Mouse (Mus musculus) T-helper 17 cell (primary cell): ENCODE data around the gene Col2a1.

Source experiments
- in situ Hi-C, 2 experiments: fragments of 300-600 bp; cut with MboI, MseI; formaldehyde crosslinking; loops; 1 replicate in 1 of 2; 2 replicates in 1 of 2; pipeline ENCODE4 v1.15.1; 2025; ENCODE audit warnings: high pct_unique_total_duplicates in 2 of 2

Gene Col2a1

DNA sequence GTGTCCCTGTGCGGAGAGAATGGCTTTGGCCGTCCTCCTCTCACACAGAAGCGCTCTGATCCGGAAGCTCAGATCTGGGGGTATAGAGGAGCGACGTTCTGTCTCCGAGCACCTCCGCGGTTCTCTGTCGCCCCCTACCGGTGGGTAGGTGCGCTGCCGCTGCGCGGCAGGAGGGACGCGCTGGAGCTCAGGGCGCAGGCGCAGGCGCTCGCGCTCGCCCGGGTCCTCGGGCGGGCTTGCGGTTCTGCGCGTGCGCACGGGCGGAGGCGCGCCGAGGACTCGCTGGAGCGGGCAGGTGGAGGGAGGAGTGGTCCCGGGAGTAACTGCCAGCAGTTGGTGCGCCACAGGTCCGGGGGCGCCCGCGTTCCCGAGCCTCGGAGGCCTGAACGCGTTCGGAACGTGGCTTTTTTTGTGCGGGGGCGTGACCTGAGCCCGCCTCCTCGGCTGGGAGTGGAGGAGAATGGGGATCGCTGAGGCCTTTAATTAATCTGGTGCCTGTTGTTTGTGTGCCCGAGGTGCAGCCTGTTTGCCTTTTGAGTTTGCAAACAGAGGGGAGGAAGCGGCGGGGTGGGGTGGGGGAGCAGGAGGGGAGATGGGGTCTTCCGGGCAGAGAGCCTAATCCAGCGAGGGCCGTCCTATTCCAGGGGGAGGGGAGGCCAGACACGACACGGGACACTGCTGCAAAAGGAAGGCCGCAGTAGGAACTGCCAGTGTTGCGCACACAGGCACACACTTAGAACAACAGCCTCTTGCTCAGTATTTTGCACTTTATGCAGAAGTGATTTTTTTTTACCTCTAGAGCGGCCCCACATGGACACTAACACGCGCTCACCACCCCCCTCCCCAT is 40.3 kb downstream of the Col2a1 start, which contains the start of gene Tmem106c:
Gene Tmem106c, plus strand, starts transcription at position 212 of the 847 bp plus-strand sequence.
- in situ Hi-C loops, result loop anchor here in 1 of 2 experiments (10.0 kb wide), 1 partner anchor 109 kb away; no protein-coding TSS in a partner anchor

DNA sequence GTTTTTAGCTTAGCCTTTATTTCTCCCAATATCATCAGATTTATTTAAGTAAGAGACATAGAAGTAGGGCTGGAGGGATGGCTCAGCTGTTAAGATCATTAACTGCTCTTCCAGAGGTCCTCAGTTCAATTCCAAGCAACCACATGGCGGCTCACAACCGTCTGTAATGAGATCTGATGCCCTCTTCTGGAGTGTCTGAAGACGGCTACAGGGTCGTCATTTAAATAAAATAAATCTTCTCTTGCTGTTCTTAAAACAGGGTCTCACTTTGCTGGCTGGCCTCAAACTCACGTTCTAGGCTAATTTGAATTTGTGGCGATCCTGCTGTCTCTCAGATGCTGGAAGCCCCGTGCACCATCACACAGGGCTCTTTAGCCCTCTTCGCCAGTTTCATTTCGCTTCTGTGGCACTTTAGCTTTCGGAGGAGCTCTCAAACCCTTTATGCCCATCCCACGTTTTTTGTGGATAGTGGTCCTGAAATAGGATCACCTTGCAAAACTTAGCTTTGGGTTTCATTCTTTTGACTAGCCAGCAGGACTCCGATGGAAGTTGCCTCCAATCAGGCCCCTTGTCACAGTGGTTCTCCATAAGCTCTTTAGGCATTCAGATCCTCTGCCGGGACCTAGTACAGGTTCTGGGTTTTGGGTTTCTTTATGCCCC is 41.0 kb downstream of the Col2a1 start:
- in situ Hi-C loops, result loop anchor here in 1 of 2 experiments (10.0 kb wide), 1 partner anchor 109 kb away; no protein-coding TSS in a partner anchor

DNA sequence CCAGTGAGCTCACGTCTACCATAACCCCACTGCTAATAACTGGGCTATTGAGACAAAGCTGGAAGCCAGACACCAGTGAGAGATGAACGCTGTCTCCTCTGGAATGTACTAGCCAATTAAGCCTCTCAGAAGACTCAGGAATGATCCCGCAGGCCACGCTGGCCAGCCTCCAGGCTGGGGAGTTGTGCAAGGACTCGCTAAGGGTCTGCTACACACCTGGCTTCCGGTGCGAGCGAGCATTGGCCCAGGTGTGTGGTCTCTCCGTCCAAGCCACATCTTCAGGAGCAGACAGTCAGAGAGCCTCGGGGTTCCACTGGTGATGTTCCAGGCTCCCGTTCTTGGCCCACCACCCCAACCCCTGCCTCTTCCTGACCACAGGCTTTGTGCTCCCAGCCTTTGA is 48.1 kb downstream of the Col2a1 start:
- in situ Hi-C loops, result no loop called here

DNA sequence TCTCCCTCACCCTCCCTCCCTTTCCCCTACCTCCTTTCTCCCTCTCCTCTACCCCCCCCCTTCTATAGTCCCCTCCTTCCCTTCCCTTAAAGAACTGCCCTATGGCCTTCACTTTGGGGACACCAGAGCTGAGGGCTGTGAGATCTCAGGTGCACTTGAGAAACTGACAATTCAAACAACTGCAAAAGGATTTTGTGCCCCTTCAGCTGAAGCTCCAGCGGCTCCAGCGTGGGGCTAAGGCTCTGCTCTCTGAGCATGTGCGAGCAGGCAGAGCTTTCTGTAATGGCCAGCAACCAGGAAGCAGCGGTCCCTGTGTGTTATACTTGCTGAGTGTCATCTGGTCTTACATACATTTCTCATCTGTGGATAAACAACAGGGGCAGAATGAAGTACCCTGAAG is 48.8 kb downstream of the Col2a1 start:
- in situ Hi-C loops, result no loop called here

DNA sequence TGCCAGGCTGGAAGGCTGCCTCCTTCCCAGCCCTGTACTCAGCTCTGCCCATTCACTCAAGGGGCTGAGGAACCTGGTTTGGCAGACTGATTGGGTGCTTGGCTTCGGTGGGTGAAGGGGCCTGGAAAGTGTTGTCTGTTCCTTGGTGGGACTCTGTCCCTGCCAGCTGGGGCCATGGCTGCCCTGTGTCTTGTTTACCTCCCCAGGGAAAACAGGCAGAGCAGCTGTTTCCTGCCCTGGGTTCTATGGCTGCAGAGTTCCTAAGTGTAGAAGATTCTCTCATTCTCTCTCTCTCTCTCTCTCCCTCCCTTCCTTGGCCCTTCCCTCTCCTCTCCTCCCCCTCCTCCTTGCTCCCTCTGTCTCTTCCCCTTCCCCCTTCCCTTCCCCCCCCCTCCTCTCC is 49.2 kb downstream of the Col2a1 start:
- in situ Hi-C loops, result no loop called here

DNA sequence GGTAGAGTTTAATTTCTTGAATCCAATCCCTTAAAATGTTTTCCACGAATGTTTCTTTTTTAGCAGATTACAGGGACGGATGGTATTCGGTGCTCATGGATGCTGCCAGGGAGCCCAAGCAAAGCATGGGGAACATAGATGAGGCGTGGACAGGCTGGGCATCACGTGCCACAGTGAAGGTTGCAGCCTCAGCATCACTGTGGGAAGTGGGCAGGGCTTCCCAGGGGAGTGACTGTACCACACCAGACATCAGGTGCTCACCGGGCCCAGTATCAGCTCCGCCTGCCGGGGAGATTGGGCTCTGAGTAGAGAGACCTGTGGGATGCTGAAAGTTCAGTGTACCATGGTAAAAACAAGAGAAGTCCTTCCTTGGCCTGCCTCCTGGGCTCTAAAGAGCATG is 49.8 kb downstream of the Col2a1 start:
- in situ Hi-C loops, result no loop called here

DNA sequence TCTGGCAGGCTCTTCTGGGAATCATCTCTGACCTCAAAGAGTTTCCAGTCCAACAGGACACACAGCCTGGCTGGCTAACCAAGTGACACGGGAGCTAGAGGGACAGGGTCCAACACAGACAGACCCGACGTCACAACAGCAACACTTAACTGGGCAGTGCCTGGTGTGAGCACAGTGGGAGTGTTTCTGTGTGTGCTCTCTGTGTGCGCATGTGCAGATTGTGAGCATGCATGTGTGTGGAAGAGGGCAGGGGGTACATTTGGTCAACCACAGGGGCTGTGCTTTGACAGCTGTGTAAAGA is 51.7 kb downstream of the Col2a1 start:
- in situ Hi-C loops, result no loop called here

DNA sequence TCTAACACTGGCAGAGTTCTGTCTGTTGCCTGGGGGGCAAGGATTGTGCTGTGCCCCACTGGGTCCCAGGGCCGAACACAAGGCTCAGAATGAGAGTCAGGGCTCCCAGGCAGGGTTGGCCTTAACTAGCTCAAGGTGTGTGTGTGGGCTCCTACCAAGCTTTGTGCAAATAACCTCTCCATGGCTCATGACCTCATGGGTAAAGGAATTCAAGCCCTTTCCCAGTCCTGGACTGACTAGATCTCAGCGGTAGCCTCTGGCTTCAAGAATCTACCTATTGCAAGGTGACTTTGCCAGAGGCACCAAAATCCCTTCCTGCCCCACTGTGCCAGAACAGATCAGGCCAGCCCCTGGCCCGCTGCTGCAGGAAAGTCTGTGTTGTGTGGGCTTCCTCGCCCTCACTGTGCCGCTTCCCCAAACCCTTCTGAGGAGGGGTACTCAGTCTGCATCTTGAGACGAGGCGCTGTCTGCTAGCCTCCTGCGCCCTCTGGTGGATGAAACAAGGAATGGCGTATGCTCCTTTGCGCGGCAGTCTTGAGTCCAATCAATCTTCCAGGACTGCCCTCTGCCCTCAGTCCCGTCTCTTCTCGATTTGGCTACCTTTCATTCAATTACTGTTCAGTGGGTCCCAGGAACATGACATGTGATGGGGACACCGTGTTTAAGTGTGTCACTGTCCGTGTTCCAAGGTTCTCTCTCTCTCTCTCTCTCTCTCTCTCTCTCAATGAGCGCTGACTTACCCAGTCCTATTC is 52.2 kb downstream of the Col2a1 start:
- in situ Hi-C loops, result no loop called here

DNA sequence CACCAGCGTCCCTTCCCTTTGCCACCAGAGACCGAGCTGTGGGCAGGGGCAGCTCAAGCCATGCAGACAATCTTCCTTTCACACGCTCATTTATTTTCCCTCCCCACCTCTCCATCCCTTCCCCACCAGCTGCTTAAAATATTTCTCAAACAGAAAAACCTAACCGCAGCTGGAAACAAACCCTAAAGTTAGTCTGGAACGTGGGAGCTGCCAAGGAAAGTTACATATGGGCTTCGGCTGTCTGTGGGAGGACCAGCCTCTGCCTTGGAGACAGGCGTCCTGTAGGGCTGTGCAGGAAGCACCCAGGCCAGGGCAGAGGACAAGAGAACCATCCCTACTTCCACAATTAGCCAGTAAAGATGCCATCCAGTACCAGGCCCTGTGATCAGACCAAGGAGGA is 54.3 kb downstream of the Col2a1 start:
- in situ Hi-C loops, result no loop called here

DNA sequence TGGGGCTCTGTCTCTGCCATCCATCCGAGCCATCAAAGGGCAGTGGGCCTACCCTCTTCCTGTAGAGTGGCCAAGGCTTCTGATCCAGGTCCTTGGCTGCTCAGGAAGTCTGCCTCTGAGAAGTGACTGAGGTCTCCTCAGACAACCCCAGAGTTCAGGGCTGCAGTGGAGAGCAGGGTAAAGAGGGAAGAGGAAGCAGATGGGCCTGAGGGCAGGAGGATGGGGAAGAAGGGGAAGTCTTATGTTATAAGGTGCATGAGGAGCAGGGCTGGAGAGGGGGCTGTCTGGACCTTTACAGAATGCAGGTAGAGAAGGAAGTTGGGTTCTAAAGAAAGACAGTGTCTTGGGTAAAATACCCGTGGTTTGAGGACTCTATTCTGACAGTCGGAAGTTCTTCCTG is 54.8 kb downstream of the Col2a1 start:
- in situ Hi-C loops, result loop anchor here (5.0 to 10.0 kb wide), 2 partner anchors 87 to 215 kb away; partner anchors contain the start of gene Endou (in 1 of the 2)

DNA sequence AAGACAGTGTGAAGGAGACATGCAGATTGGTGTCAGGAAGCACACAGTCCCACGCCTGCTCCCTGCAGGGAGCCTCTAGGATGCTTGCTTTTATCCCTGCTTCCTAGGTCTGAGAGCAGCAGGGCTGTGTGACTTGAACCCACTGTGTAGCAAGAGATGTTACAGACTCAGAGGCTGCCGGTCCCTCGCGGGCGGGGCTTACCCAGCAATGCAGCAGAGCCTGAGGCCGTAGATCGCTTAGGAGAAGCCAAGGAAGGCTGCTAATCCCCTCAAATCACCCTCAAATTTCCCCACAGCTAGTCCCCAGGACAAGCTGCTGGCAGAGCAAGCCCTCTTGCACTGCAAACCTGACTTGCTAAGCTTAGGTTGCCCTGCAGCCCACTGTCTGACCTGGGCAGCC is 55.8 kb downstream of the Col2a1 start:
- in situ Hi-C loops, result loop anchor here (5.0 to 10.0 kb wide), 2 partner anchors 86 to 214 kb away; partner anchors contain the start of gene Endou (in 1 of the 2)

DNA sequence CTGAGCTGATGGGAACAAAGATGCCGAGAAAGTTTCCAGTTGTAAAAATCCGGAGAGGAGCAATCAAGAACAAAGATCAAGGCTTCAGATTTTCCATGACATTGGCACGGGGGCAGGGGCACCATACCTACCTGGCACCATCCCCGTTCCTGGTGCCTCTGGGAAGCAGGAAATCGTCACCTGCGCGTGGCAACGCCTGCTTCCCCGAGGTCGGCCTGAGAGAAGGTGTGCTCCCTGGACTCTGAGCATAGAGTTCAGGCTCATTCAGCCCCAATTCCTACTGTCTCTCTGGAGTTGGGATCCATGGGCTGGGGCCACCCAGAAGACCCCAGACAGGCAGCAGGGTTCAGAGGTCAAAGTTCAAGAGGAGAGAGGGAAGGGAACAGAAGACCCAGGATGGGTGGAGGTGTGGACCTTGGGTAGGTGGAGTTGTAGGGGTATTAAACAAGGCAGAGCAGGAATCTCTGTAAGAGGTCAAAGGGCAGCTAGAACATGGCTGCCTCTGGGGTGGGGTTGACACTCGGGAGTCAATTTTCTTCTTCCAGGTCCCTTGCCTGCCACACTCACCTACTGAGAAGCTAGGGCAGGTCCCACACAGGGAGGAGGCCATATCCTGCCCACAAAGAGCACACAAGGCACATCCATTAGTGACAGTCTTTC is 58.7 kb downstream of the Col2a1 start:
- in situ Hi-C loops, result loop anchor here (5.0 to 10.0 kb wide), 2 partner anchors 83 to 211 kb away; partner anchors contain the start of gene Endou (in 1 of the 2)

DNA sequence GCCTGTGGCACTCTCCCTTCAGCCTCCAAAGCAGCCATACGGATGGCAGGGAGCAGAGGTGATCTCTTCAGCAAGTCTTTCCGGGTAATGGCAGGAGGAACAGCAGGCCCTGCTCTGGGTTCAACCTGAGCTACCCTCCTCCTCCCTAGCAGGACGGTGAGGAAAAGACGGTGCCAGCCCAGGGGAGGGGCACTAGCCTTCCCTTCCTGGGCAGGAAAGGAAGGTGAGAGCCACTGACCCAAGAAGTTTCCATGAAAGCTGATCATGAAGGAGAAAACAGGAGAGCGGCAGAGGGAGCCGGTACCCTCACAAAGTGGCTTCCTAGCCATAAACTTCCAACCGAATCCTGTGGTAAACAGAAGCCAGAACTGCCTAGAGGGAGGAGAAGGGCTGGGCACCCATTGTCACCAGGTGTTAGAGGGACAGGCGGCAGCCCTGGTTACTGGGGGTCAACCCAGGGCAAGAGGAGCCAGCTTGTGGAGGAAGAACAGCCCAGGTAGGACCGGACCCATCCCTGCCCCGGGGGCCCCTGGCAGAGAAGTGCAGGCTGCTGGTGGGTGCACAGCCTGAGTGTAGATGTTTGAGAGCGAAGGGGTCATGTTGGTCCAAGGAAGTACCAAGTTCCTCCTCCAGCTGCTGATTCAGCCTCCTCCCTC is 59.4 kb downstream of the Col2a1 start:
- in situ Hi-C loops, result loop anchor here (5.0 to 10.0 kb wide), 3 partner anchors 78 to 210 kb away; partner anchors contain the start of gene Endou (in 1 of the 2)

DNA sequence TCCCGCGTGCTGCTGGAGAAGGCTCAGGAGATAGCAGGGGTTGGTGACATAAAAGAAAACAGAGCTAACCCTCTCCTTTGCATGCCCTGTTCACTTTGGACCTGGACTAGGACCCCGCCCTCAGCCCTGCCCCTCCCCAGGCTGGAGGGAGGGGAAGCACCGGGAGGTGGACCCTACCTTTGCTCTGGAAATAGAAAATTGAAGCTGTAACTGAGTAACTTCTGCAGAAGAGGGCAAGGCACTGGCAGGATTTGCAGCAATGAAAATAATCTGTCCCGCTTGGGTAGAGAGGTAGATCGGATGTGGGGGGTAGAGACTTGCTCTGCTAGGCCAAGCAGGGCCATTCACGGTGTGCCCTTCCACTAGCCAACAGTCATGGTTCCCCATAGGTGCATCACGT is 61.1 kb downstream of the Col2a1 start:
- in situ Hi-C loops, result loop anchor here in 1 of 2 experiments (5.0 to 10.0 kb wide), 2 partner anchors 76 to 209 kb away; partner anchors contain the start of gene Endou

DNA sequence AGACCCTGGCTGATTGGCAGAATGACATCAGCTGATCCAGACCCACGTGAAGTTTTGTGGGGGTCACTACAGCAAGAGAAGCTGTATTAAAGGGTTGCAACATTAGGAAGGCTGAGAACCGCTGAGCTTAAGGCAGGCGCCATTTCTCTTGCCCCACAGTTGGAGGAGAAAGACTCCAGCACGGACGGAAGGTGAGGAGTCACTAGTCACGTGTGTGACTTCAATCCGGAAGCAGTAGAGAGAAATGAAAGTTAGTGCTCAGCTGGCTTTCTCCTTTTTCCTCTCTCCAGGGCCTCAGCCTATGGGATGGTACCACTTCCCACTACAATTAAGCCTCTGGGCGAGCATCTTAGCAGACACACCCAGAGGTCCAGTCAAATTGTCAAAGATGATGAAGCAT is 62.0 kb downstream of the Col2a1 start:
- in situ Hi-C loops, result loop anchor here in 1 of 2 experiments (5.0 to 10.0 kb wide), 2 partner anchors 75 to 208 kb away; partner anchors contain the start of gene Endou

DNA sequence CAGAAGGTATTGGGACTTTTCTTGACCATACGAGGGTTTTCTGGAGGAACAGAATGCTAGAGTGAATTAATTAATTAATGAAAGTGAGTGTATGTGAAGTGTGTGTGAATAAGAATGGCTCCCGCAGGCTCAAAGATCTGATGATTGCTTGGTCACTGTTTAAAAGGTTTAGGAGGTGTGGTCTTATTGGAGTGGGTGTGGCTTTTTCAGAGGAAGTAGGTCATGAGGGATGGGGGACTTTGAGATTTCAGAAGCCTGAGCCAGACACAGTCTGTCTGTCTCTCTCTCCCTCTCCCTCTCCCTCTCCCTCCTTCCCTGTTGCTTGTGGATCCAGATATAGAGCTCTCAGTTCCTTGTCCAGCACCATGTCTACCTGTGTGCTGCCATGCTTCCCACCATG is 63.2 kb downstream of the Col2a1 start:
- in situ Hi-C loops, result loop anchor here in 1 of 2 experiments (5.0 to 10.0 kb wide), 2 partner anchors 74 to 207 kb away; partner anchors contain the start of gene Endou

DNA sequence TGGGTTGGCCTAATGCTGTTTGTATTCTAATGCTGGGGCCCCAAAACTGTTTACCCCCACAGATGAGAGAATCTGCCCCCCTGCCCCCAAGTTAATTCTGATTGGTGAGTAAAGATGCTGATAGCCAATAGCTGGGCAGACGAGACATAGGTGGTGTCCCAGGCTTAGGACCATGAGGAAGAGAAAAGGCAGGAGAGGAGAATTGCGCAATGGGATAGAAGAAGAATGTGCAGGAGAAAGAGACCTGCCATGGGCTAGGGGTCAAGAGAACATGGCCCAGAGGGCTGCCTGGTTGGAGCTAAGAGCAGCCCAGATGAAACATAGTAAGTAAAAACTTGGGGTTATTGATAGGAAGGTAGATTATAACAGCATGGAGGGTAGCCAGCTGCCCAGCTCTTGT is 64.4 kb downstream of the Col2a1 start:
- in situ Hi-C loops, result loop anchor here in 1 of 2 experiments (5.0 to 10.0 kb wide), 2 partner anchors 73 to 205 kb away; partner anchors contain the start of gene Endou

DNA sequence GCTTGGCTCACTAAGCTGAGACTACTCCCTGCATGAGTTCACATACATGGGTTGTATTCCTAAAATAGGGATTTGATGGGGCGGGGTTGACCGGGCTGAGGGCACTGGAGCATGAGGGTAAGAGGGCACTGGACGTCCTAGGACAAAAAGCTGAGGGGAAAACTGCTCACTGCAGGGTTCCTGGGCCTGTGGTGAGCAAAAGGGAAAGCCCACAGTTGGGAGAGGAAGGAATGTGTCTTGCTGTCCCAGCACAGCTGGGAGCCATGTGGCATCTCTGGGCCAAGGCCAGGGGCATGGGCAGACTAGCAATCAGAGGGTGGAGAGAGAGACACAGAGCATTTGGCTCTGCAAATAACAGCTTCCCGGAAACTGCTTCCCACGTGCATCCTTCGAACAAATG is 65.9 kb downstream of the Col2a1 start:
- in situ Hi-C loops, result loop anchor here in 1 of 2 experiments (10.0 kb wide), 1 partner anchor 764 kb away; no protein-coding TSS in a partner anchor

DNA sequence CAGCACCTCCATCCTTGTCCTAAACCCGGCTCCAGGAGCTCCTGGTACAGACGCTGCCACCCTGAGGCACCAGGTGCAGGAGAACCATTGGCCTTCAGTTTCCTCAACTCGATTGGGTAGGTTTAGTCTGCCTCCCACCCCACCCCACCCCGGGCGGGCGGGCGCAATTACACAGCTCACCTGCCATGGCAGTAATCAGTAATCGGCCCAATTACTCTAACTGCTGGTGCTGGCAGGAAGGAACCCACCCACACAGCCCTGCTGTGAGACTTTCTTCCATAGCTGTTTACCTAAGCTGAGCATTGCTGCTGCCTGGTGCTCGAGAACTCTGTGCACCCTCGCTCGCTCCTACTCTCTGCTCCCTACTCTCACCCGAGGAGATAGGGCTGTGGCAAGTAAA is 72.1 kb downstream of the Col2a1 start:
- in situ Hi-C loops, result loop anchor here in 1 of 2 experiments (10.0 kb wide), 1 partner anchor 758 kb away; no protein-coding TSS in a partner anchor

DNA sequence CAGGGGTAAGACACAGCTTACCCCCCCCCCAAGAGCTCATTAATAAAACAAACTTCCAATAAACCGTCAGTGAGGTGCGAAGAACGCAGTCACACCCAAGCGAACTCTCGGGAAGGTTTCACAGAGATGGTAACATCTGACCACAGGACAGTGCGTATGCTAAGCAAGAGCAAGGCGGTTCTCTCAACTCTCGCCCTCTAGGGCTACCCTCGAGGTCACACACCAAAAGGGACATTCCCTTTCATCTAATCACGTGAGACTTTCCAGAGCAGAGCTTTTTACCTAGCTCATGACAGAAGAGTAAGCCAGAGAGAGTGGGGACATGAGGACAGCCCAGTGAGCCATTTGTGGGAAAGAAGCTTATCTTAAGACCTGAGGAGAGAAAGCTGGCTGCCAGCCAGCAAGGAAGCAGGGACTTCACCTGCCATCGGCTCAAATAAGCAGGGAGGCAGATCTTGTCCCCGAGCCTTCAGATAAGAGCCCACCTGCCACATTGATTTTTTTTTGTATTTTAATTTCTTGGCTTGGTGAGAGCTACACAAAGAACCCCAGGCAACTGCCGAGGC is 75.2 kb downstream of the Col2a1 start:
- in situ Hi-C loops, result no loop called here
